Mouse (Mus musculus) cortical plate, adult 2 months (tissue): ENCODE measurements around the gene Cmtm2b.

ENCODE experiments used
- CTCF ChIP-seq: fragments of 200-500 bp; IDR thresholded peaks from 2 replicates; pipeline ENCODE4 v1.5.1; 2011; ENCODE audit warnings: mild to moderate bottlenecking, control low read depth, low read length; ENCODE audit not compliant: insufficient read depth; ENCODE audit errors: extremely low read depth
- POLR2A ChIP-seq: fragments of 200-500 bp; IDR thresholded peaks from 2 replicates; pipeline ENCODE4 v1.6.1; 2011; ENCODE audit warnings: mild to moderate bottlenecking, low read length, control low read depth; ENCODE audit not compliant: insufficient read depth; ENCODE audit errors: extremely low read depth

GRCm38 (mm10) chr8:104379301-104379836 lies 57.3 kb downstream of the Cmtm2b start:
- TF ChIP-seq CTCF (no peak), POLR2A (no peak)
